Mouse (Mus musculus): ENCODE measurements around the gene Med14. TPM values are rescaled to one million over a fixed set of nuclear protein-coding genes. Genes with fewer than 3 reads are reported as not detected.
A peak's percentile ranks its signal among the peaks of the same experiment; 100 is the strongest.

Gene Med14
- polyA plus RNA-seq (2015; fragmentation: Nextera tagmentation; extraction: Ambion mirVana): 13.4 and 14.0 TPM in 2 replicates

GRCm38 (mm10) chrX:12761626-12762333 lies at the start of gene Med14:
Gene Med14 (minus strand): TSS chrX:12762073.
- H3K36me3 ChIP-seq: no peaks in the 10 kb centered on the region
- H3K4me3 ChIP-seq: peak within 1 kb of the TSS; percentile 55
- peak; percentile 97 for ATAC-seq (replicated peaks)
- H3K9ac ChIP-seq (replicated peaks): peak within 1 kb of the TSS; percentile 68
- peaks cover 15% of the 10 kb centered on the region for H3K4me1 ChIP-seq
- H3K9me3 ChIP-seq: no peaks in the 10 kb centered on the region
- peak within 1 kb of the TSS; percentile 48 for H3K4me2 ChIP-seq (replicated peaks)
- H3K27me3 ChIP-seq: no peaks in the 10 kb centered on the region
- peak within 1 kb of the TSS; percentile 98 for H3K27ac ChIP-seq (replicated peaks)
- 12% methylated on average over 57 of the region's 79 CpGs for WGBS

DNA sequence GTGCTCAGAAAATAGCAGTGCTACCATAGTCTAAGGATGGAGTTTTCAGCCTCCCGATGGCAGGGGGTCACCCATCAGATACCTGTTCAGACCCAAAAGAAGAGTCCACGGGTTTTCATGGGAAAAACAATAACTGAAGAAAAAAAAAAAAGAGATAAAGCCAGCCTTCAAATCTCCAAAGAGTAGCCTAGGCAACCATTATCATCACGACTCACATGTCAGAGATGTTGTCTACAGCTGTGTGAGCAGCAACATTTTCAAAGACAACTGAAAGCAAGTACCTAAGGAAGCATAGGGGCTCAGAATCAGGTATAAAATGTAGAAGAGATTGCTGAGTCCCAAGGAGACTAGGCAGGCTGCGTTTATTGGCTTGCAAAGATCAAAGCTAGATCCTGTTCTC lies 38.7 kb upstream of the Med14 start:
- H3K9me3 ChIP-seq: no peaks in the 10 kb centered on the region
- WGBS: 72% methylated on average over 4 of the region's 4 CpGs
- H3K4me1 ChIP-seq: no peaks in the 10 kb centered on the region
- H3K36me3 ChIP-seq: no peaks in the 10 kb centered on the region
- no peak overlapping the region for H3K4me3 ChIP-seq
- no peak overlapping the region for H3K4me2 ChIP-seq (replicated peaks)
- no peak for ATAC-seq (replicated peaks)
- no peak overlapping the region for H3K27ac ChIP-seq (replicated peaks)
- no peaks in the 10 kb centered on the region for H3K27me3 ChIP-seq
- no peak overlapping the region for H3K9ac ChIP-seq (replicated peaks)

- Histone ChIP-seq H3K27me3 (no peaks in the 10 kb centered on the region), H3K4me1 (0 out of 2 replicates have a peak, but pooled peaks cover 6% of the 10 kb centered on the region), H3K27ac (replicated peaks) (no peak overlapping the region), H3K36me3 (no peaks in the 10 kb centered on the region), H3K4me2 (replicated peaks) (no peak overlapping the region), H3K9me3 (no peaks in the 10 kb centered on the region), H3K9ac (replicated peaks) (no peak overlapping the region), H3K4me3 (no peak overlapping the region)
- no peak for ATAC-seq (replicated peaks)
- 60% methylated on average over 2 of the region's 2 CpGs for WGBS
These were observed 33.0 kb upstream of the Med14 start for GRCm38 (mm10) chrX:12794842-12795241.

DNA sequence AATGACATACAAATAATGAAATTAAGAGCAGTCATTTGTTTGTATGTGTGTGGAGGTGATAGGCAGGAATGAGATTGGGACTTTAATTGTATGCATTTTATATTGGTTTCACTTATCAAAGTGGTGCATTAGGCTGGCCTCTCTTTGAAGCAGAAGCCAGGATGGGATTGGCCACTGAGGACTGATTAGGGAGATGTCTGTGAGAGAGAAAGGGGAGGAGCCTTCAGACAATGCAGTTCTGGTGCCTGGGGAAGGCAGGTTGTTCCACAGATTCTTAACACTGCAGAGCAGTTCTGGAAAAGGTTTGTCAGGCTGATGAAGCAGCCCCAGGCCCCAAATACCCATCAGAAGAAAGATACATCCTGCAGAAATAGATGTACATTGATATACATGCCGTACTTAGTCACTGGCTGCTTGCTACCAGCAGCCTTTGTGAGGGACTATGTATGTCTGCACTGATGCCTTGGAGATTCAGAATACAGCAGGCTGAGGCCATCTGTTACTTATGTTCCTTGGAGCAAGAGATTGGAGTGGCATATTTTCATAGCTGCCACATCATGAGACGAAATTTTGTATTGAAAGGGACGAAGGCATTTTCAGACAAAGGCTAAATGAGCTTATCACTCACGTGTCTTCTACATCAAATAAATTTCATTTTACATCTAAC lies 29.9 kb upstream of the Med14 start:
- Histone ChIP-seq H3K27me3 (no peaks in the 10 kb centered on the region), H3K9ac (replicated peaks) (no peak overlapping the region), H3K4me1 (0 out of 2 replicates have a peak, but pooled peaks cover 6% of the 10 kb centered on the region), H3K36me3 (no peaks in the 10 kb centered on the region), H3K27ac (replicated peaks) (peak overlapping the region; percentile 89), H3K4me2 (replicated peaks) (no peak overlapping the region), H3K4me3 (no peak overlapping the region), H3K9me3 (no peaks in the 10 kb centered on the region)
- peak; percentile 83 for ATAC-seq (replicated peaks)
- 43% methylated on average over 4 of the region's 4 CpGs for WGBS

- 81% methylated on average over 3 of the region's 3 CpGs for WGBS
- Histone ChIP-seq H3K4me2 (replicated peaks) (no peak overlapping the region), H3K27me3 (no peaks in the 10 kb centered on the region), H3K9ac (replicated peaks) (no peak overlapping the region), H3K9me3 (no peaks in the 10 kb centered on the region), H3K36me3 (no peaks in the 10 kb centered on the region), H3K4me3 (no peak overlapping the region), H3K27ac (replicated peaks) (no peak overlapping the region), H3K4me1 (no peaks in the 10 kb centered on the region)
- no peak for ATAC-seq (replicated peaks)
These were observed 11.4 kb upstream of the Med14 start for GRCm38 (mm10) chrX:12773236-12773635.

GRCm38 (mm10) chrX:12771561-12771960 lies 9.7 kb upstream of the Med14 start:
- H3K27me3 ChIP-seq: no peaks in the 10 kb centered on the region
- no peak overlapping the region for H3K4me2 ChIP-seq (replicated peaks)
- 36% methylated on average over 2 of the region's 2 CpGs for WGBS
- no peak overlapping the region for H3K4me3 ChIP-seq
- H3K36me3 ChIP-seq: no peaks in the 10 kb centered on the region
- H3K27ac ChIP-seq (replicated peaks): no peak overlapping the region
- H3K9me3 ChIP-seq: no peaks in the 10 kb centered on the region
- no peak for ATAC-seq (replicated peaks)
- H3K9ac ChIP-seq (replicated peaks): no peak overlapping the region
- no peaks in the 10 kb centered on the region for H3K4me1 ChIP-seq

DNA sequence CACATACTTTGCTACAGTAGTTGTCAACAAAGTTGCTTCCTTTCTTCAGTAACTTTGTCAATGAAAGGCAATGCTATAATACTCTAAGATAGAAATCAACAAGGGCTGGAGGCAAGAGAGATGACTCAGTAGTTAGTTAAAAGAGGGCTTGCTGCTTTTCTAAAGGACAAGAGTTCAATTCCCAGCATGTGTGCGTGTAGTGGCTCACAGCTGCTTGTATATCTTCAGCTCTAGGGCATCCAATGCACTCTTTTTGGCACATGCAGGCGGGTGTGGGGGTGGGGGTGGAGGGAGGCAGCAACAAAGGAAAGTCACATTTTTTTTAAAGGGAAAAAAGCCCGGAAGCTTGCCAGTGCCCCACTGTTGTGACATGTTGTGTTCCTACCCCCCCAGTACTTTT lies 6.7 kb upstream of the Med14 start:
- ATAC-seq (replicated peaks): no peak
- H3K27ac ChIP-seq (replicated peaks): no peak overlapping the region
- WGBS: 51% methylated on average over 3 of the region's 3 CpGs
- H3K9me3 ChIP-seq: no peaks in the 10 kb centered on the region
- H3K4me2 ChIP-seq (replicated peaks): no peak overlapping the region
- no peaks in the 10 kb centered on the region for H3K27me3 ChIP-seq
- no peaks in the 10 kb centered on the region for H3K4me1 ChIP-seq
- H3K36me3 ChIP-seq: no peaks in the 10 kb centered on the region
- H3K4me3 ChIP-seq: no peak overlapping the region
- no peak overlapping the region for H3K9ac ChIP-seq (replicated peaks)

GRCm38 (mm10) chrX:12766846-12767564 lies 5.1 kb upstream of the Med14 start:
- WGBS: 66% methylated on average over 4 of the region's 4 CpGs
- no peaks in the 10 kb centered on the region for H3K36me3 ChIP-seq
- H3K4me2 ChIP-seq (replicated peaks): no peak overlapping the region
- no peak for ATAC-seq (replicated peaks)
- no peaks in the 10 kb centered on the region for H3K9me3 ChIP-seq
- H3K4me1 ChIP-seq: no peaks in the 10 kb centered on the region
- H3K4me3 ChIP-seq: no peak overlapping the region
- H3K27me3 ChIP-seq: no peaks in the 10 kb centered on the region
- no peak overlapping the region for H3K9ac ChIP-seq (replicated peaks)
- no peak overlapping the region for H3K27ac ChIP-seq (replicated peaks)

GRCm38 (mm10) chrX:12763127-12763834 lies 1.4 kb upstream of the Med14 start:
- peak overlapping the region; percentile 98 for H3K27ac ChIP-seq (replicated peaks)
- peak overlapping the region; percentile 55 for H3K4me3 ChIP-seq
- H3K9me3 ChIP-seq: no peaks in the 10 kb centered on the region
- H3K4me1 ChIP-seq: peaks cover 11% of the 10 kb centered on the region
- no peak for ATAC-seq (replicated peaks)
- H3K27me3 ChIP-seq: no peaks in the 10 kb centered on the region
- 63% methylated on average over 3 of the region's 3 CpGs for WGBS
- H3K4me2 ChIP-seq (replicated peaks): peak overlapping the region; percentile 48
- no peaks in the 10 kb centered on the region for H3K36me3 ChIP-seq
- H3K9ac ChIP-seq (replicated peaks): peak overlapping the region; percentile 68

- no peaks in the 10 kb centered on the region for H3K36me3 ChIP-seq
- H3K9ac ChIP-seq (replicated peaks): peak overlapping the region; percentile 68
- no peaks in the 10 kb centered on the region for H3K9me3 ChIP-seq
- H3K4me2 ChIP-seq (replicated peaks): peak overlapping the region; percentile 48
- H3K27me3 ChIP-seq: no peaks in the 10 kb centered on the region
- H3K27ac ChIP-seq (replicated peaks): peak overlapping the region; percentile 98
- H3K4me1 ChIP-seq: peaks cover 14% of the 10 kb centered on the region
- ATAC-seq (replicated peaks): peak; percentile 31
- H3K4me3 ChIP-seq: peak overlapping the region; percentile 55
- 15% methylated on average over 32 of the region's 32 CpGs for WGBS
These were observed 657 bp upstream of the Med14 start for GRCm38 (mm10) chrX:12762334-12763126.

DNA sequence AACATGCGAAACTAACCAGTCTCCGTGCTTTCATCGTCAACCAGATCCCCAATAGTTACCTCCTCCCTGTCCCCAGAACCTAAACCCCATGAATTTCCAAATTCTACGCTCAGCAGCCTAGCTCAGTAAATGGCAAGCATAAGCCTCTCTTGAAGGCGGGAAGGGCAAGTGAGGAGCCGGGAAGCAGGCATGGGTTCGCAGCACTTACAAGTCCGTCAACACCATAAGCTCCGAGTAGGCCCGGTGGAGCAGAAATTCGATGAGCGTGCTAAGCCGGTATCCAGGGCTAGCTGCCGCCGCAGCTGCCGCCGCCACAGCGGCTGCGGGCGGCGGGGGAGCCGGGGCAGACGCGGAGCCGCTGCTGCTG lies 631 bp downstream of the Med14 start:
- no peak for ATAC-seq (replicated peaks)
- H3K4me3 ChIP-seq: peak overlapping the region; percentile 55
- H3K4me1 ChIP-seq: peaks cover 15% of the 10 kb centered on the region

More for the DNA sequence above, 631 bp downstream of the Med14 start:
- H3K27me3 ChIP-seq: no peaks in the 10 kb centered on the region
- no peaks in the 10 kb centered on the region for H3K36me3 ChIP-seq
- peak overlapping the region; percentile 68 for H3K9ac ChIP-seq (replicated peaks)
- peak overlapping the region; percentile 98 for H3K27ac ChIP-seq (replicated peaks)
- H3K9me3 ChIP-seq: no peaks in the 10 kb centered on the region
- H3K4me2 ChIP-seq (replicated peaks): peak overlapping the region; percentile 48
- 16% methylated on average over 13 of the region's 25 CpGs for WGBS
